Mouse (Mus musculus) olfactory bulb, adult 2 months (tissue): ENCODE data around the gene Rarg. TPM values are rescaled to one million over a fixed set of nuclear protein-coding genes. Genes with fewer than 3 reads are reported as not detected.
A peak's percentile ranks its signal among the peaks of the same experiment; 100 is the strongest.

Experiments used
- H3K27ac ChIP-seq: fragments of 200-500 bp; 2 replicates; pipeline ENCODE4 v1.5.1; 2012; ENCODE audit warnings: low read depth, low read length; ENCODE audit not compliant: insufficient read depth
- H3K4me1 ChIP-seq: fragments of 200-500 bp; 2 replicates; pipeline ENCODE4 v1.6.1; 2012; ENCODE audit warnings: low read length; ENCODE audit not compliant: control insufficient read depth, insufficient read depth
- H3K4me3 ChIP-seq: fragments of 200-500 bp; 2 replicates; pipeline ENCODE4 v1.5.1; 2012; ENCODE audit warnings: mild to moderate bottlenecking, low read depth, low read length, moderate library complexity; ENCODE audit not compliant: insufficient read depth
- CTCF ChIP-seq: fragments of 200-500 bp; IDR thresholded peaks from 2 replicates; pipeline ENCODE4 v1.5.1; 2012; ENCODE audit warnings: low read depth, mild to moderate bottlenecking, low read length, moderate library complexity; ENCODE audit not compliant: insufficient read depth
- POLR2A ChIP-seq: fragments of 200-500 bp; IDR thresholded peaks from 2 replicates; pipeline ENCODE4 v1.6.1; 2012; ENCODE audit warnings: mild to moderate bottlenecking, low read depth, low read length, moderate library complexity; ENCODE audit not compliant: insufficient read depth
- WGBS: fragments of 180-500 bp; shearing (Covaris S2); methylation state at CpG from one replicate; pipeline ENCODE4 v1.1.7; 2018; 5-methylcytosine and 5-hydroxymethylcytosine counted together
- polyA plus RNA-seq: library from polyadenylated mRNA; stranded (reverse); fragments of >200 nt; gene quantifications from 2 replicates; pipeline ENCODE4 v1.2.4, GENCODE M21; 2012; ENCODE audit warnings: low replicate concordance; ENCODE audit not compliant: missing spikeins, insufficient read depth, insufficient read length

The Rarg gene
- polyA plus RNA-seq, 1 experiment, result not detected

DNA sequence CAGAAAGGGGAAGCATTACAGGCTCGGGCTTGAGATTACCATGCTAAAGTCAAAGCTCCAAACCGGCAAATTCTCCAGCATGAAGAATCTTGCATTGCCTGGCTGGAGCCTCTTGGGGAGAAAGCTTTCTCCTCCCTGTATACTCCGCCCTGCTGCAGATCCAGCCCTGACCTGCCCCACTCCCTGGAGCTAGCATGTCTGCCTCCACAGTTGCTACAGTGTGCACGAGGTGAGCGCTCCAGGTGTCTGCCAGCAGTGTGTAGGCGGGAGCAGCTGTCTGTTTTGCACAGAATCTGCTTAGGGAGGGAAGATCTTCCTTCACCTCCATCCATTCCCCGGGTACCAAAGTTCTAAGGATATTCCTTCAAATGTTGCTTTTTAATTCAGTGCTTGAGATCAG, 5.3 kb upstream of the Rarg start:
- peaks cover 13% of the 10 kb centered on the region; the same call in 1 of the 2 replicates for H3K4me1 ChIP-seq
- 58% methylated on average over 7 of the region's 7 CpGs for WGBS

DNA sequence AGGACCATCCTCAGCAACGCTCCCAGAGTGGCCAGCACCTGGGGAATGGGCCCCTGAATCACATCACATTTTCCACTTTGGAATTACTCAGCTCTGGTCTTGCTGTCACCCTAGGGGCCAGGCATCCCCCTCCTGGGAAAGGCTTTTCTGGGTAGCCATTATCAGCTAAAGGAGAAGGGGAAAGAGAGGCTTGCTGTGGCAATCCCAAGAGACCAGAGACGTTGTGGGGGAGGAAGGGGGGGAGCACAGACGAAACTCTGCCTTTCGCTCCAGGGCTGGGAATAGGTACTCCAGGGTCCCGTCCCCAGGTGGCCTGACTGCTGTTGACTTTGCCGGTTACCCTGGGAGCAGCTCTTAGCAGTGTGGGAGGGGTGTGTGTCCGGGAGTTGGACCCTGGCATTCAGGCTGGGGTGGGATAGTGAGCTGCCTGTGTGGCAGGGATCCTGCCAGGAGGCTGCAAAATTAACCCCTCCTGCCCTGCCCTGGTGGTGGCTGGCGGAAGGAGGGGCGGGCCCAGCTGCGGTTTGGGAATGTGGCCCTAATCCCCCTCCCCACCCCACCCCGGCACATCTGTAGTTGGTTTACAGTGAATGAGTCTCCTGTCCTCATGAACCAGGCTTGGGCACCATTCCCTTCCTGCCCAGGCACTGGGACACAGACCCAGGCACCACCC, 1.4 kb upstream of the Rarg start:
- 45% methylated on average over 11 of the region's 11 CpGs for WGBS
- Histone ChIP-seq H3K27ac (no peak overlapping the region), H3K4me1 (peaks cover 21% of the 10 kb centered on the region), H3K4me3 (no peak overlapping the region)
- TF ChIP-seq POLR2A, result no peak
- no peak for TF ChIP-seq CTCF

More for the DNA sequence above, 5.3 kb upstream of the Rarg start:
- no peak overlapping the region for H3K4me3 ChIP-seq
- TF ChIP-seq CTCF, result no peak
- TF ChIP-seq POLR2A, result no peak
- no peak overlapping the region for H3K27ac ChIP-seq

- peak overlapping the region; percentile 33 for H3K27ac ChIP-seq
- H3K4me1 ChIP-seq, result peaks cover 21% of the 10 kb centered on the region
- WGBS, result 12% methylated on average over 12 of the region's 12 CpGs
- no peak overlapping the region; the same call in 1 of the 2 replicates for H3K4me3 ChIP-seq
- TF ChIP-seq POLR2A (no peak), CTCF (no peak)
Observed at GRCm38 (mm10) chr15:102258076-102258470, 756 bp upstream of the Rarg start.

DNA sequence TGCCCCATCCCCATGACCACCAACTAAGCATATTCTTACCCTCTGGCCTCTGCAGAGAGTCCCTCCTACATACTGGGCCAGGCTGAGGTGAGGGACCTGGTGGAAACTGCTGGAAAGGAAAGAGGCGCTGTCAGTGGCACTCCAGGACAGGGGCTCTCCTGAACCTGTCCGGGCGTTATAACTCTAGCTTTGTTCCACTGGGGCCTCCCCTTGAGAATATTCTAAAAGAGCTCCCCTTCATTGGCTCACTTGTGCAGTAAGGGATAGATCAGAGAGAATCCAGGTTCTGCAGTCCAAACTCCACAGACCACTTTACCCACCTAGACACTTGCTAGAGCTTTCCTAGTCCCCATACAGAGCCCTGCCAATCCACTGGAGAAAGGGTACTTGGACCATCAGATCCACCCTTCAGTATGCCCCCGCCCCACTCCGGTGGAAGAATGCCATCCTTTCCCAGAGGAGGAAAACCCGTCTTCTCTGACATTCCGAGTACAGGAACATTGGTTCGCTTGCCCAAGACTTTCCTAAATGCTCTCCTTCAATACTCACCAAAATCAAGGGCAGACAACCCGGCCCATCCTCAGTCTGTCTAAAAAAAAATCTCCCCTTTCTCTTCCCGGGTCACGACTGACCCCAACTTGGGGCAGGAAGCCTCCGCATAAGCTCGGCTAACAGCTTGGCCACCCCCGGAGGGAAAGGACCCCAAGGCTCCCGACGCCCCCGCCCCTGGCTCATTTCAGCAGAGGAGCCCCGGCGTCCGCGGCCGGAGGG, 701 bp downstream of the Rarg start:
- peak overlapping the region; percentile 70 for H3K4me3 ChIP-seq
- H3K27ac ChIP-seq, result no peak overlapping the region
- TF ChIP-seq POLR2A (no peak), CTCF (no peak)
- 16% methylated on average over 22 of the region's 22 CpGs for WGBS
- H3K4me1 ChIP-seq, result peaks cover 21% of the 10 kb centered on the region

DNA sequence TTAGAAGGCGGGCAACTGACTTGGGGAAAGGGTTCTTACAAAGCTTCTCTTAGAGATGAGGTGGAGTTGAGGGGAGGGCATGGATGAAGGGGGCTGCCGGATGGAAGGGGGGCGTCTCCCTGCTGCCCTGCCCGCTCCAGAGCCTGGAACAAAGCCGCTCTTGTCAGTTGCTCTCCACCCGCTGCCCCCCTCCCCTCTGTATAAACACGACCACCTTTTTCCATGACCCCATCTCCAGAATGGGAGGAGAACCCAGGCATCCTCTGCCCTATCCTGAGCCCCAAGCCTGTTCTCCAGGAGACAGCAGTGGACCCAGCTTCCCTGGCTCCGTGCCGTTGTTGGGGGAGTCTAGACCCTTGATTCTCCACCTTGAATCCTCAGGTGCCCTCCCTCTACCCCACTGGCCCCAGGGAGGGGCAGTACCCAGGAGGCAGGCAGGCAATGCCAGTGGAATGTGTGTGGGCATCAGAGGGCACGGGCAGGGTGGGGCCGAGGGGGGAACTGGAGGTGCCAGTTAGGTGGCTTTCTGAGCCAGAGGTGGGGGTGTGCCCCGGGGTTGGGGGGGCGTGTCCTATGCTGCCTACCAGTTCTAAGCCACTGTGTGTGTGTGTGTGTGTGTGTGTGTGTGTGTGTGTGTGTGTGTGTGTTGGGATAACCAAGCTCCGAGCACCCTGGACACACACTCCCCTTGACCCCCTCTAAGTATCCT, 1.6 kb downstream of the Rarg start:
- peaks cover 21% of the 10 kb centered on the region for H3K4me1 ChIP-seq
- H3K4me3 ChIP-seq, result no peak overlapping the region
- H3K27ac ChIP-seq, result no peak overlapping the region
- 58% methylated on average over 13 of the region's 14 CpGs for WGBS
- TF ChIP-seq POLR2A, result no peak
- TF ChIP-seq CTCF, result no peak

DNA sequence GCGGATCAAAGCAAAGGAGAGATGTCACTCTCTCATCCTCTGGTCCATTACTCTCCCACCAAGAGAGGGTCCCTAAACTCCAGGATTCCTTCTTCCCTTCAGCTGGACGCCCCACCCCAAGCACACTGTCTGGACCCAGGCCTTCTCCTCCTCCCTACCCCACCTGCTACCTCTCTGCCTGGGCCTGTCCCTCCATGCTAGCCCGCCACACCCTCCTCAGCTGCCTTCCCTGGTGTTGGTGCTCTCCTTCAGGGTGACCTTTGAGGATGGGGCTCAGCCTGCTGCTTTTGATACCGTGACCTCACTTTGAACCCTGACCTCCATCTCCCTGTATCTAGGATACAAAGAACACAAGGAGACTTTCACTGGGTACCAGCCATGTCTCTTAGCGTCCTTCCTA, 6.8 kb downstream of the Rarg start:
- H3K4me3 ChIP-seq, result no peak overlapping the region
- peaks cover 24% of the 10 kb centered on the region for H3K4me1 ChIP-seq
- TF ChIP-seq POLR2A, result no peak
- no peak overlapping the region for H3K27ac ChIP-seq
- WGBS, result 85% methylated on average over 5 of the region's 5 CpGs

- Histone ChIP-seq H3K4me3 (no peak overlapping the region), H3K27ac (peak overlapping the region; percentile 16; the same call in 1 of the 2 replicates), H3K4me1 (peaks cover 23% of the 10 kb centered on the region)
- TF ChIP-seq POLR2A, result no peak
- no peak for TF ChIP-seq CTCF
- WGBS, result 75% methylated on average over 9 of the region's 9 CpGs
Observed at GRCm38 (mm10) chr15:102249967-102250366, 7.3 kb downstream of the Rarg start.

- Histone ChIP-seq H3K4me1 (peaks cover 27% of the 10 kb centered on the region), H3K27ac (0 out of 2 replicates have a peak overlapping the region, but pooled peaks have one; percentile 16), H3K4me3 (no peak overlapping the region)
- TF ChIP-seq POLR2A, result no peak
- TF ChIP-seq CTCF, result no peak
- 14% methylated on average over 13 of the region's 13 CpGs for WGBS
Observed at GRCm38 (mm10) chr15:102249251-102249691, 8.0 kb downstream of the Rarg start.

- no peak for TF ChIP-seq POLR2A
- no peak for TF ChIP-seq CTCF
- Histone ChIP-seq H3K4me1 (peaks cover 28% of the 10 kb centered on the region), H3K27ac (no peak overlapping the region; the same call in 1 of the 2 replicates), H3K4me3 (no peak overlapping the region)
- 25% methylated on average over 3 of the region's 3 CpGs for WGBS
Observed at GRCm38 (mm10) chr15:102248812-102249191, 8.5 kb downstream of the Rarg start.
